Mouse (Mus musculus) G1E (cell line): ENCODE data around the gene Usp5. TPM values are rescaled to one million over a fixed set of nuclear protein-coding genes. Genes with fewer than 3 reads are reported as not detected.
"Not testable (repeated sequence)": the region's sequence is repeated elsewhere in the genome, so short reads cannot be mapped to it uniquely, and the experiment has no call there.

Experiments
- ATAC-seq: 2 replicates; pipeline ENCODE4 v1.8.0; 2016; ENCODE audit warnings: mild to moderate bottlenecking; ENCODE audit not compliant: insufficient number of reproducible peaks, poor library complexity, low FRiP score, severe bottlenecking; ENCODE audit errors: extremely low read depth
- DNase-seq: peaks from one replicate; pipeline ENCODE4 v3.0.0; 2012; ENCODE audit warnings: low spot score
- H3K27me3 ChIP-seq: 2 replicates; pipeline ENCODE4 v1.6.1; 2012; ENCODE audit warnings: mild to moderate bottlenecking, low read length, inconsistent platforms; ENCODE audit not compliant: insufficient read depth
- H3K36me3 ChIP-seq: replicated peaks from 2 replicates; pipeline ENCODE3; 2012; ENCODE audit warnings: mild to moderate bottlenecking, inconsistent platforms
- H3K4me1 ChIP-seq: 2 replicates; pipeline ENCODE4 v1.6.1; 2012; ENCODE audit warnings: low read depth, low read length, inconsistent platforms, mixed read lengths; ENCODE audit not compliant: insufficient read depth
- H3K4me3 ChIP-seq: 2 replicates; pipeline ENCODE4 v1.5.1; 2012; ENCODE audit warnings: low read depth, mild to moderate bottlenecking, inconsistent platforms, low read length, moderate library complexity, mixed read lengths
- H3K9me3 ChIP-seq: replicated peaks from 2 replicates; pipeline ENCODE4 v1.6.1; 2012; ENCODE audit warnings: inconsistent platforms
- CTCF ChIP-seq: IDR thresholded peaks from 2 replicates; pipeline ENCODE4 v1.5.1; 2012; ENCODE audit warnings: low read depth, low read length, inconsistent platforms, mixed read lengths
- GATA1 ChIP-seq: IDR thresholded peaks from 2 replicates; pipeline ENCODE4 v1.6.1; 2012; ENCODE audit warnings: borderline replicate concordance, low read length, inconsistent platforms, mixed read lengths
- GATA2 ChIP-seq: IDR thresholded peaks from 2 replicates; pipeline ENCODE4 v1.6.1; 2012; ENCODE audit warnings: low read depth, low read length, inconsistent platforms, borderline replicate concordance
- POLR2AphosphoS5 ChIP-seq: IDR thresholded peaks from 2 replicates; pipeline ENCODE4 v1.6.1; 2012; ENCODE audit warnings: low read depth, low read length, inconsistent platforms; ENCODE audit not compliant: insufficient replicate concordance
- TAL1 ChIP-seq: conservative IDR thresholded peaks from 2 replicates; pipeline ENCODE4 v1.6.1; 2012; ENCODE audit warnings: low read depth, low read length, inconsistent platforms, mixed read lengths
- polyA plus RNA-seq: library from polyadenylated mRNA; stranded (reverse); fragments of >175 nt; gene quantifications from 2 replicates; pipeline ENCODE4 v1.2.3, GENCODE M21; 2012
- total RNA-seq, 2 experiments: library from RNA; stranded (forward) in 1 of 2; stranded (reverse) in 1 of 2; fragments of 200-1000 nt in 1 of 2; fragments of >200 nt in 1 of 2; fragmentation: Nextera tagmentation in 1 of 2; gene quantifications; 2 replicates each; pipeline ENCODE4 v1.2.3; 2014 to 2017

Gene Usp5
- total and polyA plus RNA-seq, 3 experiments: 34.6 to 68.2 (median 67.0) TPM

- H3K4me3 ChIP-seq: no peak overlapping the region
- TF ChIP-seq POLR2AphosphoS5 (no peak), GATA2 (no peak)
- H3K27me3 ChIP-seq: no peaks in the 10 kb centered on the region
- peaks cover 73% of the 10 kb centered on the region for H3K36me3 ChIP-seq
- DNase-seq (no peak), ATAC-seq (no peak)
- H3K4me1 ChIP-seq: peaks cover 50% of the 10 kb centered on the region
- H3K9me3 ChIP-seq: no peaks in the 10 kb centered on the region
Observed at GRCm38 (mm10) chr6:124831649-124832048, 2.4 kb upstream of the Usp5 start.

- H3K27me3 ChIP-seq, H3K9me3 ChIP-seq, DNase-seq, ATAC-seq: not testable (repeated sequence)
- Histone ChIP-seq H3K36me3 (peaks cover 73% of the 10 kb centered on the region), H3K4me1 (peaks cover 52% of the 10 kb centered on the region), H3K4me3 (peak overlapping the region; percentile 54; the same call in 1 of the 2 replicates)
Observed at GRCm38 (mm10) chr6:124831199-124831598, 1.9 kb upstream of the Usp5 start.

- H3K9me3 ChIP-seq: no peaks in the 10 kb centered on the region
- DNase-seq (peak; percentile 100), ATAC-seq (peak; percentile 69)
- peaks cover 73% of the 10 kb centered on the region for H3K36me3 ChIP-seq
- TF ChIP-seq CTCF (no peak), POLR2AphosphoS5 (no peak), GATA2 (no peak), TAL1 (no peak), GATA1 (no peak)
- H3K4me1 ChIP-seq: peaks cover 53% of the 10 kb centered on the region
- no peaks in the 10 kb centered on the region for H3K27me3 ChIP-seq
- H3K4me3 ChIP-seq: peak overlapping the region; percentile 91
Observed at GRCm38 (mm10) chr6:124829799-124830700, 766 bp upstream of the Usp5 start.

- H3K4me3 ChIP-seq: peak overlapping the region; percentile 91
- H3K27me3 ChIP-seq: no peaks in the 10 kb centered on the region
- H3K4me1 ChIP-seq: peaks cover 42% of the 10 kb centered on the region
- no peaks in the 10 kb centered on the region for H3K9me3 ChIP-seq
- DNase-seq (peak; percentile 49), ATAC-seq (peak; percentile 10; the same call in 1 of the 2 replicates)
- TF ChIP-seq POLR2AphosphoS5 (no peak), GATA1 (no peak), GATA2 (no peak), TAL1 (no peak), CTCF (no peak)
- H3K36me3 ChIP-seq: peaks cover 73% of the 10 kb centered on the region
Observed at GRCm38 (mm10) chr6:124828101-124828592, 1.1 kb downstream of the Usp5 start.

GRCm38 (mm10) chr6:124822049-124822448 lies 7.2 kb downstream of the Usp5 start:
- TF ChIP-seq CTCF: no peak
- no peak for TF ChIP-seq TAL1
- no peak for TF ChIP-seq GATA2
- no peak for TF ChIP-seq POLR2AphosphoS5
- no peak for TF ChIP-seq GATA1
- H3K4me1 ChIP-seq: peaks cover 6% of the 10 kb centered on the region; the same call in 1 of the 2 replicates
- ATAC-seq (no peak), DNase-seq (no peak)
- H3K27me3 ChIP-seq: no peaks in the 10 kb centered on the region
- no peak overlapping the region for H3K4me3 ChIP-seq
- H3K36me3 ChIP-seq: peaks cover 100% of the 10 kb centered on the region
- H3K9me3 ChIP-seq: no peaks in the 10 kb centered on the region

- DNase-seq: no peak
Observed at GRCm38 (mm10) chr6:124820891-124821290, 8.4 kb downstream of the Usp5 start.

GRCm38 (mm10) chr6:124817971-124818370 lies 11.3 kb downstream of the Usp5 start:
- Histone ChIP-seq H3K4me3 (no peak overlapping the region), H3K36me3 (peaks cover 91% of the 10 kb centered on the region), H3K27me3 (no peaks in the 10 kb centered on the region), H3K9me3 (no peaks in the 10 kb centered on the region), H3K4me1 (peaks cover 15% of the 10 kb centered on the region)
- ATAC-seq: no peak
- no peak for DNase-seq
- TF ChIP-seq GATA1: no peak
- TF ChIP-seq CTCF: no peak
- no peak for TF ChIP-seq POLR2AphosphoS5
- TF ChIP-seq GATA2: no peak
- TF ChIP-seq TAL1: no peak

More at GRCm38 (mm10) chr6:124820891-124821290, 8.4 kb downstream of the Usp5 start:
- no peak; the same call in 1 of the 2 replicates for ATAC-seq
- no peaks in the 10 kb centered on the region for H3K9me3 ChIP-seq
- no peaks in the 10 kb centered on the region for H3K27me3 ChIP-seq
- peaks cover 100% of the 10 kb centered on the region for H3K36me3 ChIP-seq
- TF ChIP-seq GATA2: no peak
- no peak for TF ChIP-seq POLR2AphosphoS5
- TF ChIP-seq TAL1: no peak
- TF ChIP-seq GATA1: no peak
- no peak for TF ChIP-seq CTCF
- H3K4me1 ChIP-seq: peaks cover 1% of the 10 kb centered on the region; the same call in 1 of the 2 replicates
- no peak overlapping the region for H3K4me3 ChIP-seq
